Mouse (Mus musculus) heart, adult 2 months (tissue): ENCODE results near the gene Cpe.

Experiments used
- EP300 ChIP-seq: fragments of 200-500 bp; IDR thresholded peaks from 2 replicates; pipeline ENCODE4 v1.6.1; 2011; ENCODE audit warnings: low read depth, low read length, control low read depth; ENCODE audit not compliant: insufficient read depth
- POLR2A ChIP-seq: fragments of 200-500 bp; IDR thresholded peaks from 2 replicates; pipeline ENCODE4 v1.6.1; 2011; ENCODE audit warnings: mild to moderate bottlenecking, low read depth, low read length, control low read depth; ENCODE audit not compliant: insufficient read depth

DNA sequence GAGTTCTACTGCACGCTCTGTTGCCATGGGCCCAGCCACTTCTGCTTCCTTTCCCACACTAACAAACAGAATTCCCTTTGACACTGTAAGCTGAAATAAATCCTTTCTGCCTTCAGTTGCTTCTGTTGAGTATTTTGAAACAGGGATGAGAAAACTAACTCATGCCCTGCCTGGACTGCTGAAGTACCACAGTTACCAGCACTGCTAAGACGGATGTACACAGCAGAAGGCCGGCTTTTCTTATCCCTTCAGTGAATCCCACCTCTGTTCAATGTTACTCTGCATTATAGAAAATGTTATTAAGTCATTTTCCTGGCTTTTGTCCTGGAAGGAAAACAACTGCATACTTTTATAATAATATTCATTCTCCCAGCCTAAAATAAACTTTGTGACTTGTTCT lies 45.7 kb downstream of the Cpe start:
- TF ChIP-seq POLR2A (no peak), EP300 (no peak)
